Comparison of ENCODE assay signal across 10 mouse cellular contexts in genomic region chr14:16526120-16526519, GRCm38 (mm10).
DNase-seq lines count a peak whose midpoint lies in the region; ATAC-seq and TF ChIP-seq lines count a peak whose summit lies in the region.
"Had no signal": no experiment of that assay in that cellular context is flagged by ENCODE, and none has a peak within 500 bp of the region (broad histone marks: within the 10 kb centered on the region; RNA-seq: fewer than 3 reads in every experiment).

No protein-coding gene starts in this region.

- intact Hi-C loops in left cerebral cortex, postnatal 10 days (cut with DNase I), result no loop called here

- H3K4me3 ChIP-seq in intestine, postnatal 0 days (ENCODE audit: low read depth, low read length), result no peak overlapping the region
- no peak overlapping the region for H3K4me3 ChIP-seq in intestine, embryonic 16.5 days (ENCODE audit: low read length)
- no peak overlapping the region for H3K4me3 ChIP-seq in lung, embryonic 14.5 days (ENCODE audit: low read depth, low read length)
- H3K4me3 ChIP-seq: neural tube, embryonic 13.5 days had no signal

- H3K4me2 ChIP-seq in intestine, postnatal 0 days (replicated peaks; ENCODE audit: low read depth), result no peak overlapping the region
- no peak overlapping the region for H3K4me2 ChIP-seq in intestine, embryonic 16.5 days (ENCODE audit: low read depth, low read length)
- no peak overlapping the region for H3K4me2 ChIP-seq in lung, embryonic 14.5 days
- H3K4me2 ChIP-seq: neural tube, embryonic 13.5 days had no signal

- no peaks in the 10 kb centered on the region for H3K27me3 ChIP-seq in intestine, postnatal 0 days (replicated peaks; ENCODE audit: control insufficient read depth, insufficient read depth, low read length)
- H3K27me3 ChIP-seq in intestine, embryonic 16.5 days (replicated peaks; ENCODE audit: control insufficient read depth, insufficient read depth, low read length), result no peaks in the 10 kb centered on the region
- H3K27me3 ChIP-seq in lung, embryonic 14.5 days (ENCODE audit: insufficient read depth, low read length), result no peaks in the 10 kb centered on the region
- H3K27me3 ChIP-seq: neural tube, embryonic 13.5 days had no signal

- no peak overlapping the region for H3K27ac ChIP-seq in intestine, postnatal 0 days (ENCODE audit: low read depth, low read length)
- no peak overlapping the region for H3K27ac ChIP-seq in intestine, embryonic 16.5 days (ENCODE audit: low read length)
- H3K27ac ChIP-seq in lung, embryonic 14.5 days (ENCODE audit: low read depth), result no peak overlapping the region
- H3K27ac ChIP-seq: neural tube, embryonic 13.5 days had no signal

- H3K4me1 ChIP-seq in intestine, postnatal 0 days (replicated peaks; ENCODE audit: control insufficient read depth, insufficient read depth, low read length), result no peaks in the 10 kb centered on the region
- H3K4me1 ChIP-seq in intestine, embryonic 16.5 days (ENCODE audit: control insufficient read depth, insufficient read depth, low read length), result no peaks in the 10 kb centered on the region
- no peaks in the 10 kb centered on the region for H3K4me1 ChIP-seq in lung, embryonic 14.5 days (ENCODE audit: insufficient read depth)

- peak; percentile 91 for DNase-seq in adipocyte (ENCODE audit: low spot score)
- DNase-seq in heart, adult 8-10 months (ENCODE audit: low spot score), result peak; percentile 55
- no peak for DNase-seq in lung, embryonic 14.5 days
- DNase-seq in layer of hippocampus, adult 9-11 months, result no peak
- no peak for DNase-seq in cerebellum, postnatal 14 days
- DNase-seq in left cerebral cortex, postnatal 10 days (ENCODE audit: extremely low spot score in 1 of 2, low spot score in 2 of 2), result no peak

- peak; percentile 44 for TF ChIP-seq CTCF in intestine, postnatal 0 days (IDR thresholded peaks at IDR 0.05; ENCODE audit: low read depth)
- peak; percentile 15; the same call in 1 of the 2 replicates for TF ChIP-seq CTCF in lung, embryonic 14.5 days (IDR thresholded peaks at IDR 0.05; ENCODE audit: low read depth)

- H3K36me3 ChIP-seq in intestine, postnatal 0 days (ENCODE audit: control insufficient read depth, insufficient read depth), result no peaks in the 10 kb centered on the region
- no peaks in the 10 kb centered on the region for H3K36me3 ChIP-seq in intestine, embryonic 16.5 days (ENCODE audit: control insufficient read depth, insufficient read depth, low read length)
- H3K36me3 ChIP-seq in lung, embryonic 14.5 days (ENCODE audit: insufficient read depth), result no peaks in the 10 kb centered on the region
- H3K36me3 ChIP-seq: neural tube, embryonic 13.5 days had no signal

- 91% methylated on average over 3 of the region's 3 CpGs for WGBS in intestine, postnatal 0 days
- 89% methylated on average over 3 of the region's 3 CpGs for WGBS in intestine, embryonic 16.5 days
- WGBS in lung, embryonic 14.5 days, result 87% methylated on average over 3 of the region's 3 CpGs

- no peak overlapping the region for H3K9ac ChIP-seq in intestine, postnatal 0 days (ENCODE audit: low read depth, low read length)
- no peak overlapping the region for H3K9ac ChIP-seq in intestine, embryonic 16.5 days (ENCODE audit: low read depth, low read length)
- no peak overlapping the region for H3K9ac ChIP-seq in lung, embryonic 14.5 days
- H3K9ac ChIP-seq: neural tube, embryonic 13.5 days had no signal

- ATAC-seq in intestine, postnatal 0 days, result no peak
- no peak for ATAC-seq in intestine, embryonic 16.5 days
- no peak for ATAC-seq in lung, embryonic 14.5 days (ENCODE audit: insufficient read depth)
- ATAC-seq: hindbrain, embryonic 16.5 days had no signal

- no peaks in the 10 kb centered on the region for H3K9me3 ChIP-seq in intestine, postnatal 0 days (ENCODE audit: control insufficient read depth)
- no peaks in the 10 kb centered on the region for H3K9me3 ChIP-seq in intestine, embryonic 16.5 days (ENCODE audit: control insufficient read depth, low read length)
- H3K9me3 ChIP-seq in lung, embryonic 14.5 days (ENCODE audit: low read depth, low read length), result no peaks in the 10 kb centered on the region
- H3K9me3 ChIP-seq: neural tube, embryonic 13.5 days had no signal

Comparison
In these comparisons a context has a peak if more than half of its experiments do, and no peak if none do; other contexts are left out.
1. DNase-seq: peak in adipocyte (single experiment) and heart, adult 8-10 months (single experiment); none in lung, embryonic 14.5 days (single experiment), layer of hippocampus, adult 9-11 months (single experiment), cerebellum, postnatal 14 days (0 of 2) and left cerebral cortex, postnatal 10 days (0 of 2).